Mouse (Mus musculus) erythroid progenitor cell, adult 5-6 weeks (primary cell): ENCODE measurements around the gene Tmsb15b2. TPM values are rescaled to one million over a fixed set of nuclear protein-coding genes. Genes with fewer than 3 reads are reported as not detected.
A peak's percentile ranks its signal among the peaks of the same experiment; 100 is the strongest.
"Not testable (repeated sequence)": the region's sequence is repeated elsewhere in the genome, so short reads cannot be mapped to it uniquely, and the experiment has no call there.

ENCODE experiments used
- ATAC-seq: replicated peaks from 2 replicates; pipeline ENCODE4 v1.8.0; 2016; ENCODE audit warnings: moderate number of reproducible peaks, mild to moderate bottlenecking, moderate TSS enrichment, inconsistent platforms; ENCODE audit not compliant: poor library complexity, low FRiP score, severe bottlenecking
- total RNA-seq, 2 experiments: library from RNA; stranded (forward) in 1 of 2; stranded (reverse) in 1 of 2; fragments of 150-400 nt in 1 of 2; fragments of 186-747, 209-891 nt in 1 of 2; gene quantifications; 2 replicates each; pipeline versions ENCODE4 v1.2.3 to v1.2.4; 2015 to 2017; ENCODE audit warnings: low replicate concordance in 2 of 2

Tmsb15b2 gene
- not detected in 2 replicates for total RNA-seq (2015; ENCODE audit: low replicate concordance)
- total RNA-seq (2017; ENCODE audit: low replicate concordance), result not detected in 2 replicates

DNA sequence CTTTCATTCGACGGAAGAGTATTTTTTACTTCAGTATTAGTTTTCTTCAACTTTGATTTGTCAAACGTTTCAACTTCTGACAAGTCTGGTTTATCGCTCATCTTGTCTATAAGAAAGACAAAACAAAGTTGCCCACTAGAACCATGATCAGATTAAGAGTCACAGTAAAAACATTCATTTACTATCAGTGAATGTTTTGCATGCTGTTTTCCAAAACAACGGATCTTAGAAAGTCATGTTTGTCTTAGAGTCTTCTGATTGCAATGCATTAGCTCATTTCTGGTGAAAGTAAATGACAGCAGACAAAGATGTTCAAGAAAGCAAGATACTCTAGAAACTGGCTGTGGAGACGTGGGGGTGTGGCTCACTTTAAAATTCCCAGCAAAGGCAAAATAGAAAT, at the start of gene Tmsb15b2:
Tmsb15b2 (minus strand) TSS at position 101 of the 400 bp plus-strand sequence.
- ATAC-seq, result not testable (repeated sequence)

DNA sequence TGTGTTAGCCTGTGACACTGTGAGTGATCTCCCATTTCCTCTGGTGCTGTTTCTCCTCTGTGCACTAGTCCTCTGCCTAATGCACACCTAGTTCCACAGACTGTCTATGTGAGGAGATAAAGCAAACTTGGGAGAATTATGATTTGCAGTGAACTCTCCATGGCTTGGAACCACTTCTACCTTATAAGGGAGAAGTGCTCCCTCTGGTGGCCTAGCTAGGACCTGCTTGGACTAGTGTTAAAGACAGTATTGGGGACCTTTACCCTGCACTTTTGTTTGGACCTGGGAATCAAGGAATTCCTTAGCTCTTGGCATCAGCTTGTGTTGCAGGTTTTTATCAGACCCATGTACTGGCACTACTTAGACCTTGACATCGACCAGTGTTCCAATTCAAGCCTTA, 44.0 kb upstream of the Tmsb15b2 start:
- peak; percentile 54; the same call in 1 of the 2 replicates for ATAC-seq

DNA sequence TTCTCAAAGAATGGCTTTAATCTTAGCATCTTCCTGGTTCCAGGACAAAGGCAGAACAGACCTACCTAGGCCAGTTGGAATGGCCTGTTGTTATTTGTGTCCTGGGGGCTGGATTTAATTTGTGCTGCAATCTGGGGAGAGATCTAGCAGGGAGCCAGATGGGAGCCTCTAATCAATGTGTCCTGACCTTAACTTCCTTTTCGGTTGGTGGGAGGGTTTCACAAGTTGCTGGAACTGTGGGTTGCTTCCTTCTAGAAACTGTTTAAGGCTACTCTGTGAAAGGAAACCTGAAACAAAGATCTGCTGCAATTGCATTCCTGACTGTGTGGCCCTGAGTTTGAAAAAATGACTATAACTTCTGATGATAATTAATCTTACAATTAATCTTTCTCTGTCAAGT, 42.4 kb upstream of the Tmsb15b2 start:
- no peak for ATAC-seq

DNA sequence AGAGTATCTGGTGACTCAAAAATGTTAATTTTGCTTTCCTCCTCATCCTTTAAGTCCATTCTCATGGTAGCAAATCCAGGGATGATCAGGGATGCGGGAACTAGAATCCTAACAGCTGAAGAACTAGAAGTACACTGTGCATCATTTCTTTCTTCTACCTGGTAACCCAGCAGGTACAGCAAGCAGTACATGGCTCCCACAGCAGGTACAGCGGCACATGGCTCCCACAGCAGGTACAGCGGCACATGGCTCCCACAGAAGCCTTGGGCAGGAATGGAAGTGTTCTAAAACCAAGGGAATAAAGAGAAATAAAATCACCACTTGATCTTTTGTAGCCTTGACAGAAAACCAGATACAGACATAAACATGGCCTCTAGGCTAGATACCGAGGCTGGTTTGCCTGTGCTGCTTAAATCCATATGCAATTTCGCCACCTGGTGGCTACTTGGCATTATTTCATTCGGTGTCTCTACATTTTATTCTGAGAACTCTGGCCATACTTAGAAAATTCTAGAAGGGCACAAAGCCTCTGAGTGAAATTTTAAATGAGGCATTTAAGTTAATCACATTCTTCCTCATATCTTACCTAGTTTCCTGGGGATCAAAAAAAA, 39.9 kb upstream of the Tmsb15b2 start:
- no peak for ATAC-seq

DNA sequence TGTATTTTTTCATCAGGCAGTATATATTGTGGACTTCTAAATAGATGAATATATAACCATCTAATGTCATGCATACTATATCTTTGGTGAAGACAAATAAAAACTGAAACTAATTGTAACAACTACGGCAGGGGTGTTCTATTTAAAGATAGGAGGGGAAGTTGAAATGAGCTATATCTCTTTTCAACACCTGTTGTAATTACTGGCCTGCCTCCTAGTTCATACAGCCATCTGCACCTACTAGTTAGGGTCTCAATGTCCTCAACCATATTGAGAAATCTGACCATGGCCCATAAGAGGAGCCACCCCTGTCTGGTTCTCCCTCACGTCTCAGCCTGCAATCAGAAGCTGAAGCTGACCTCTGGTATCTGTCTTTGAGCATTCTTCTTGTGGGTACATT, 21.0 kb upstream of the Tmsb15b2 start:
- ATAC-seq, result no peak

DNA sequence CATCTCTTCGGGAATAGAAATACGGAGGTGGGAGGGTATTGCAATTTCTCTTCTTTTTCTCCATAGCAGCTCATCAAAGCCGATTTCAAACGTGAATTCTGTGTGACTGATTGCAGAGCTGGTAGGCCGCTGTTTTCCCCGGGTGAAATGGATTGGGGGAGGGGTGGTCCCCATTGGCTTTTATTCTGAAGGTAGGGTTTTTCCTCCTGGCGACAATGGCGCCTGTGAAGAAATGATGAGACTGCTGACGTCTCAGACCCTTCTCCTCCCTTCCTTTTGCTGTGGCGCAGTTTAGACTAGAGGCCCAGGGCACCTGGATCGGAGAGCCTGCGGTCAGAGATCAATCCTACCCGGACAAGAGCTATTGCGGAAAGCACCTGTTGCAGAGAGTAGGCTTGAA, 18.3 kb upstream of the Tmsb15b2 start:
- ATAC-seq, result no peak

DNA sequence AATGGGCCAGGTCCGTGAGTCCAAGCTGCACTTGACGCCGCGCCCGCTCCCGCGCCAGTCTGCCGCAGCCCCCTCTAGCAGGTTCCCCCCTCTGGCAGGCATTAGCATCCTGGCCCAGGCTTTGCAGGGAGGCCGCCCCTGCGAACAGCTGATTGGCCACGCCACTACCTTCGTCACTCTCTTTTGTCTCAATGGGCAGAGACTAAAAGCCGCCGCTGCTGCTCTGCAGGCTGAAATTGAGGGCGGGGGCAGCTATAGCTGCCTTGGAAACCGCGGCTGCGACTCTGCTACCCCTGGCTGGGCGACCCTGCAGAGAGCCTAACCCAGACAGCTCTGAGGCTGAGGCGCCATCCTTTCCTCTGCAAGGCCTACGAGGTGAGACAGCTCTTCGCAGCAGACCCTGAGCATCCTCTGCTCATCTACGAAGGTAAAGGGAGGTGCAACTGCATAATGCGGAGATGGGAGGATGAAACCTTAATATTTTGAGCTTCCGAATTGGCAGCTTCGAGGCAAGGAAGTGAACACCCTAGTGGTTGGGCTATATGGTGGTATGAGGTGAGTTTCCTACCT, 17.8 kb upstream of the Tmsb15b2 start, which contains the start of gene Zcchc18:
Zcchc18 (plus strand) TSS at position 178 of the 570 bp plus-strand sequence.
- no peak for ATAC-seq

DNA sequence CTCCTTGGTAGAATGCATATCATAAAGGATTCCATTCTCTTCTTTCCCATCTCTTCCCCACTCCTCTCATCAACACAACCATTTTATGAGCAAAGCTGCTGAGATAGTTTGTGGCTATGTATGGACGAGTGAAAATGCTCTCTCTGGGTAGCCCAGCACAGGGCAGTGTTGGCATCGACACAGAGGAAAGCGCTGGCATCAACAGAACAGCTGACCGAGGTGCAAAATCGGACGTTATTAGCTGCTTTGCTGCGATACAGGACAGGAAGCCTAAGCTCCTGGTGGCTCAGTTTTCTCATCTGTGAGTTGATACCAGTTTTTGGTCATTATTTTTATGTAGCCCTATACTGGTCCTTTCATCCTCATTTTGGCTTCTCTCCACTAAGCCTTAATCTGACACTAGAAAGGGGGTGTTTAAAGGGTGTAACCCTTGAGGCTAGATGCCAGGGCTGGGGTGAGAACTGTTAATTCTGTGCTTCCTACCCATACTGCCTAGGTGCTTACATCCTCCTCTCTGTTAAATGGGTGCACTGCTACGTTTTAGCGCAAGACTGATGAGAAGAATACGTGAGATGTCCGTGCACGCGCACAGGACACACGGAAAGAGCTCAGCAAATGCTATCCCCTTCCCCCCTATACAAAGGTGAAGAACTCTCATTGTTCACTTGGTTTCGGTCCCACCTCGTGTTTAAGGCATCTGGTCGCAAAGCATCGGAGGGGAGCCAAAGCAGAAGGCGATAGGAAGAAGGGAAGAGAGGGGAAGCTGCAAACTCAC, 17.1 kb upstream of the Tmsb15b2 start:
- no peak for ATAC-seq

DNA sequence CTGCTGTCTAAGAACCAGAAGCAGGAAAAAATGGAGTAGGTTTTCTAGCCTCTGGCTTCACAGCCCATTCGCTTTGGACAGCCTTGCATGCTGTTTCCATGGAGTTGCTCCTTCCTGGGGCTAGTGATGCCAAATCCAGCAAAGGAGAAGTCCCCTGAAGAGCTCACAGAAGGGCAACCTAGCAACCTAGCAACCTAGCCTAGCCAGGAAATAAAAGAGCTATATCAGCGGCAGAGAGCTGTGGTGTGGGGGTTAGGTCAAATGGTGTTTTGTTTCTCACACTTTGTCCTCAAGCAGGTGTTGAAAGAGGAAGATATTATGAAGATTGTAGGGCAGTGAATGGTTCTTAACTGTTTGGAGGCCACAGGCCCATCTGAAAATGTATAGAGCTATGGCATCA, 16.0 kb upstream of the Tmsb15b2 start:
- no peak for ATAC-seq

DNA sequence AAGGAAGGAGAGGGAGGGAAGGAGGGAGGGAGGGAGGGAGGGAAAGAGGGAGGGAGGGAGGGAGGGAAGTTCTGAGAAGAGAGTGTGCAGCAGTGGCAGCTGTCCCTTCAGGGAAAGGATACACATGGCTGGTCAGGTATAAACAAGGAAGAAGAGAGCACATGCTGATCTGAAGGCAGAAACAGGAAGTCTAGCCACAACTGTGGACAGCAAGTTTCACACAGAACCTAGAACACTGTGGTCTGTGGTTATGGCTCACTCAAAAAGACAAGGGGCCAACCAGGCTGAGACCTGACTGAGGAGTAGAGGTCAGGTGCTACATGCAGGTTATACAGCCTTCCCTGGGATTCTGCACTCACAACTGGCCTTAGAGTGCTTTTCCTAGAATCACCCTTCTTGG, 10.7 kb upstream of the Tmsb15b2 start:
- no peak for ATAC-seq

DNA sequence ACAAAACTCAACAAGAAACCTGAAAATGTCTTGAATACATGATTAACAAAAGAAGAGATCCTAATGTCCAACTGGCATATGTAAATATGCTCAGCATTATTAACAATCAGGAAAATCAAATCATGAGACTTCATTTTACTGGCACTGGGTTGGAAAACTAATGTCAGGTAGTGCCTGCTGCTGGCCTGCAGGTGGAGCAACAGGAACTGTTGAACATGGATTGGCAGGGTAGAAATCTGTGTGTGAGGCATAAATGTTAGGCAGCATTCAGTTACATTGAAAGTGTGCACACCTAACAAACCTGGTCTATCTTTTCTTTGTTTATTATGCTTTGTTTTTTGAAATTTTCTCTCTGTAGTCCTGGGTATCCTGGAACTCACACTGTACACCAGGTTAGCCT, 3.3 kb upstream of the Tmsb15b2 start:
- ATAC-seq, result no peak

DNA sequence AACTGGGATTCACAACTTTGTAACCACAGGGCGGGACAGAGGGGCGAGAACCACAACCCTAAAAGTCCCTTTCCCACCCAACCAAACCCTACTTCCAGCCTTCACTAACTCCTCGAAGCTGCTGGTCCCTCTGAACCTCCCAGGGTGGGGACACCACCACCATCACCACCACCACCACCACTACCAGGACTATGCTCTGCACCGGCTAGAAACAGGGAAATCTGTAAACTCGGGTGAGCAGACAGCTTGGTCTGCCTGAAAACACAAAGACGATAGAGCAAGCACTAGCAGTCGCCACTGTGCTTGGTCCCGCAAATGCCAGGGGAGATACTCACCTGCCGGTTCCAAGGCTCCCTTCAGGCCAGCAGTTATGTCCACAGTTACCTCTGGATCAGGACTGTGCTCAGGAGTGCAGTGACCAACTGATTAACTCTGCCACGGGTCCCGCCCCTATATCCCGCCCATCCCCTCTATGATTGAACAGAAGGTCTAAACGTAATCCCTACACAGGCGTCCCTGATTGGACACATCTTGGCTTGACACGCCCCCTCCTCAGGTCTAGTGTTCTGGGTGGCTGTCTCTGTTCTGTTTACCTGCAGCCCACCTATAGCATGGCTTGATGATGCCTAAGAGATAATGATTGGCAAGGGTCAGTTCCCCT, 1.3 kb upstream of the Tmsb15b2 start, which contains the start of the genes Tmsb15l and Tmsb15b1:
Tmsb15l (minus strand) TSS at position 446 of the 661 bp plus-strand sequence.
Tmsb15b1 (minus strand) TSS at position 451 of the 661 bp plus-strand sequence.
- no peak for ATAC-seq

DNA sequence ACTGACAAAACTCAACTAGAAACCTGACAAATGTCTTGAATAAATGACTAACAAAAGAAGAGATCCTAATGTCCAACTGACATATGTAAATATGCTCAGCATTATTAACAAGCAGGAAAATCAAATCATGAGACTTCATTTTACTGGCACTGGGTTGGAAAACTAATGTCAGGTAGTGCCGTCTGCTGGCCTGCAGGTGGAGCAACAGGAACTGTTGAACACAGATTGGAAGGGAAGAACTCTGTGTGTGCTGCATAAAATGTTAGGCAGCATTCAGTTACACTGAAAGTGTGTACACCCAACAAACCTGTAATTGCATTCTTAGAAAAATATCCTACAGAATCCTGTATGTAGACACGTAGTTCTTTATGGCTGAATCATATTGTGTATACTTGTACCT, 15.6 kb downstream of the Tmsb15b2 start:
- ATAC-seq, result no peak

DNA sequence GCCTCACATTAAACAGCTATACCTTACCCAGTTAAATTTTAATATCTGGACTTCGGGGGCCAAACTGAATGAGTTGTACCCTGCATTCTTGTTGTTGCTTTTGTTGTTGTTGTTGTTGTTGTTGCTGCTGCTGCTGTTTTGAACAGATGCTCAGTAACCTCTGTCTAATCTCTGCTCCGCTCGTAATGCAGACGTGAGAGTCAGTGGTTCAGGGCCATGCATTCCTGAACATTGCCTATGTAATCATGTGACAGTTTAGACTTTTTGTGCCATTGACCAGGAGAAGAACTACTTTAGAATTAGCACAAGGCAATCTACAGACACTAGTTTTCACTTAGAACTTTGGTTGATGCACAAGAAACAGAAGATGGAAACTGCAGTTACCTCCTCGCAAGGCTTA, 17.0 kb downstream of the Tmsb15b2 start:
- ATAC-seq, result not testable (repeated sequence)

DNA sequence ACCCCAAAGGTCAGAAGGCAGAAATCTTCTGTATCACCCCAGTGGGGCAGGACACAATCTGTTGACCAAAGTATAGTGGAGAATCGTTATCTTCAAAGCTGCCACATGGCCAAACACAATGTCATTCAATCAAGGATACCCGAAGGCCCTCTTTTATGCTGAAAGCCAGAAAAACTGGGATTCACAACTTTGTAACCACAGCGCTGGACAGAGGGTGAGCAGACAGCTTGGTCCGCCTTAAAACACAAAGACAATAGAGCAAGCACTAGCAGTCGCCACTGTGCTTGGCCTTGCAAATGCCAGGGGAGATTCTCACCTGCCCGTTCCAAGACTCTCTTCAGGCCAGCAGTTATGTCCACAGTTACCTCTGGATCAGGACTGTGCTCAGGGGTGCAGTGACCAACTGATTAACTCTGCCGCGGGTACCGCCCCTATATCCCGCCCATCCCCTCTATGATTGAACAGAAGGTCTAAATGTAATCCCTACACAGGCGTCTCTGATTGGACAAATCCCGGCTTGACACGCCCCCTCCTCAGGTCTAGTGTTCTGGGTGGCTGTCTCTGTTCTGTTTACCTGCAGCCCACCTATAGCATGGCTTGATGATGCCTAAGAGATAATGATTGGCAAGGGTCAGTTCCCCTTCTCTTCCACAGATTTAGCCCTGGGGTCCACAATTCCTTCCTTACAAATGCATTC, 17.6 kb downstream of the Tmsb15b2 start:
- ATAC-seq, result not testable (repeated sequence)

DNA sequence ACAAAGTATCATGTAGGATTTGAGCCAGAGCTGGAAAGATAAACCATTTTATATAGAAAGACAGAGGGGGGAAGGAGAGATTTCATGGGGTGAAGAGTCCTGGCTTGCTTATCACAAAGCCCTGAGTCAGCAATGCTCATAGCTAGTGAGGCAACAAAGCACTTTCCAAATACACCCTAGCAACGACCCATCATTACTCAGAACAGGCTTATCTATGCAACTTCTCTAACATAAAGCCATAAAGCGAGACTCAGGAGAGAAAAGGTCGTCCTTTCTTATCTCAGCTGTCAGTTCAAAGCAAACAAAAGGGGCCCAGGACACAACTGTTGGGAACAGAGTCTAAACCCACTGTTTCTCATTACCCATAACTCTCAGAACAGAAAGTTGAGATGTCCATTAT, 37.3 kb downstream of the Tmsb15b2 start:
- ATAC-seq, result no peak

DNA sequence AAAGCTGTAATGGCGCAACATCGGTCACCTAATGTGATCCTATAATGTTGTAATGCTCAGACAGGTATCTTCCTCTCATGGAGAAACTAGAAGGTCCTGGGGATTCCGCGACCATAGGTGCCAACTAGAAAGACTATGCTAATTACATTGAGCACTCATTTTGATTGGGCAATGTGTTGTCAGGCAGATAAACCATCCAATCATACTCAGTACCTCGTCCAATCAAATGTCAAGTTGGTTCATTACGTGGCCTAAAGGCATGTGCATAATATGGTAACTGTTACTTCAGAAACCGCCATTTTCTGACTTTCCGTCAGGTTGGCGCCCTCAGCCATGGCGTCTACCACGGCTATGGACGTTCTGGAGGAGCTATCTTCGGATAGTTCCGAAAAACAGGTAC, 48.3 kb downstream of the Tmsb15b2 start, which contains the start of gene H2bfm:
H2bfm (plus strand) TSS at position 295 of the 400 bp plus-strand sequence.
- no peak for ATAC-seq

DNA sequence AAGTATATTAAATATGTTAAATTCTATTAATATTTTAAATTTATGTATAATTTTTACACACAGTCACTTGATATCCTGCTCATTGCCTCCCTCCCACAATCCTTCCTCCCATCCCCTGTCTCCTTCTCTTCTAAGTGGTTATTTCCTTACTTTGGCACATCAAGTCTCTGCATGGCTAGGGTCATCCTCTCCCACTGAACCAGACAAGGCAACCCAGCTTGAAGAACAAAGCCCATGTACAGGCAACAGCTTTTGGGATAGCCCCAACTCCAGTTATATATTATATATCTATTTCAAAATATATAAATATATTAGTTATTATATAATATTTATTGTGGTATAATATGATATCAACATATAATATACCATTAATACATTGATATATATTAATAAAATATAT, 49.4 kb downstream of the Tmsb15b2 start:
- no peak for ATAC-seq
